Mouse (Mus musculus): ENCODE data around the gene C130026I21Rik.
"Not testable (repeated sequence)": the region's sequence is repeated elsewhere in the genome, so short reads cannot be mapped to it uniquely, and the experiment has no call there.

The C130026I21Rik gene

DNA sequence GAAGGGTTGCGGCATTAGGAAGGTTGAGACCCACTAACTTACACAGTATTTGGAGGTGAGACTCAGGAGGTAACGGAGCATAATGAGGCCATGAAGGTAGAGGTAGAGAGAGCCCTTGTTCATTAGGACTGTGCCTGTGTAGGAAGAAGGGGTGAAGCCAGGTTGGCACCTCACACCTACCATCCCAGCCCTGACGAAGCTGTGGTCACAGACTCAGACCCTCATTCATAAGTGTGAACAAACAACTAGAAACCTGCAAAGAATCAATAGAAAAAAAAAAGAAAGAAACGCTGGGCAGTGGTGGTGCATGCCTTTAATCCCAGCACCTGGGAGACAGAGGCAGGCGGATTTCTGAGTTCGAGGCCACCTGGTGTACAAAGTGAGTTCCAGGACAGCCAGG is 152.0 kb downstream of the C130026I21Rik start:
- DNase-seq: not testable (repeated sequence)

DNA sequence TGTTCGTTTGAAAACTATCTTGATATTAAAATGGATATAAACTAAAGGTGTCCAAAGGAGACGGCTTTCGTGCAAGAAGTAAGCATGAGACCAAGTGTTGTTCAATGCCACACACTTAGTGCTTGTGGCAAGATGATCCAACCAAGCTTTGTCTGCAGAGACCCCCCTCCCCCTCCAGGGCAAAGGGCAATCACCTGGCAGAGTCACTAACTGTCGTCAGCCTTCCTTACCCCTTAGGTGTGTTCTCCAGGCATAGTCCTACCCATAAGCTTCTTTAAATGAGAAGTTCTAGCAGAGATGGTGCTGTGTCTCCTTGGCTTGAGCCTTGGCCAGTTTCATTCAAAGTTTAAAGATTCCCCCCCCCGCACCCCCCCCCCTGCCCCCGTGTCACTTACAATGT is 152.8 kb downstream of the C130026I21Rik start:
- not testable (repeated sequence) for DNase-seq

DNA sequence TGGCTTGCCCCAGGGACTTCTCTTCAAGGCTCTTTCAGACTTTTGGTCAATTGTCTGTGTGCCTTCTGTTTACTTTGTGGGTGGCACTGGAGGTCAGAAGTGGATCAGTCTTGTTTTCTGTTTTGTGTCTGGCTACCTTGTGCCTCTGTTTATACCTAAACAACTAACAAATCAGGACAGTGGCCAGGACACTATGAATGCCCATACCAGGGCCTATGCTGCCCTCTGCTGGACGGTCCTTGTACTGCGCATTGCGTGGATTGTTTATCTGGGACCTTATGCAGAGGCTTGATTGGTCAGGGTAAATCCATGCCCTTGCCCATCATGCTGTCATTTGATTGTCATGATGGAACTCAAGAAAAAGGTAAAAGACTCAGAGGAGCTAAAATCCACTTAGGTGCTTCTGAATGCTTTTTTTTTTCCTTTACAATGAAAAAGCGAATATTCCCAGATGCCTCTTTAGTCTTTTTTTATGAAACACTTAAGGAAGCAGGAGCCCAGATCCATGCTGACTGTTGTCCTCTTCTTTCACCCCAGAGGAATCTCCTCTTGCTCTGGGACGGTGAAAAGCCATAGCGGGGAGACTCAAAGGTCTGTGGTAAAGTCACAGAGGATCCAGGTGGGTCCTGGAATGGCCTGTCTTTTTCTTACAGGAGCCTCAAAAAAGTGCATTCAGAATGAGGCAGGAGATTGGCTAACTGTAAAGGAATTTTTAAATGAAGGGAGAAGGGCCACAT is 155.5 kb downstream of the C130026I21Rik start:
- peak; percentile 42 for DNase-seq

DNA sequence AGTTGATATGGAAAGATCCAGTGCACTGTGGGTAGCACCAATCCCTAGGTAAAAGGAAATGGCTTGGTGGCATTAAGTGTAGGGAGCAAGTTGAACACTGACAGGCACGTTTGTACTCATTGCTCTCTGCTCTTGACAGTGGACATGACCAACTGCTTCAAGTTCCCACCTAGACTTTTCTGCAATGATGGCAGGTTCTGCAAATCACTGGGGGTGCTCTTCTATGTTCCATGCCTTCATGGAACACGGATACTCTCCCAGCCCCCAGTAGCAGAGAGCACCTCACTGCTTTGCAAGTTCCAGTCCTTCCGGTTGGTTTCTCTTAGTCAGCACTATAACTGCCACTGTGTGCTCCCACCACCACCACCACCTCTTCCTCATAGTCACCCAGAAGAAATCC is 156.3 kb downstream of the C130026I21Rik start:
- not testable (repeated sequence) for DNase-seq

DNA sequence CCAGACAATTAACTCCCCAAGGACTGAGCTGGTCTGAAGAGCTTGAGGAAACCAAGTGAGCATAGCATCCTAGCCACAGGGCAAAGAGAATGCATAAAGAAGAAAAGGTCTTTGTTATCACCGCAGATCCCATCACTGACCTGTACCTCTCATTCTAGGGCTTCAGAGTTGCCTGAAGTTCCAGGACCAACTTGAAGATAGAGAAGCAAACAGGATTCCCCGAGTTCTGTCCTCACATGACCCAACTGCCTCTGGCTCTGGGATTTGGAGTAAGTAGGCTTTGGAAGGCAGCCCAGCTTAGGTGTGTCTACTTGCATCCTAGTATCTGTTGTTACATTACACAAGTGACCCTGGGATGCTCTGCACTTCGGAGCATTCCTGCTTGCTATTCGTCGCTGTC is 157.5 kb downstream of the C130026I21Rik start:
- not testable (repeated sequence) for DNase-seq

DNA sequence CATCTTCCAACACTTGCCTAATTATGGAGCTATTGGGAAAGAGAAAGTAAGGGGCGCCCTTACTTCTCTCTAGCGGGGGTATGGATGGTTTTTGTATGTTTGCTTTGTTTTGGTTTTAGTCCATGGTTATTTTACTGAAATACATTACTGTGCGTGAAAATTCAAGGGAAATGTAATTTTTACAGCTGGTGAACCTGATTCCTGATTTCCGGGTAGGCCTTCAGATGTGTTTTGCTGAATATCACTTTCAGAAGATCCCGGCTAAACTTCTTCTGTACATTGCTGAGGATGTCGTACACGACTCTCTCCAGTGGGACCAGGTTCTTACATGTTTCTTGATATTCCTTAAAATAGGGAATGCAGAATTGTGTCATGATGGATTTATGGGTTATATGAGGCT is 158.1 kb downstream of the C130026I21Rik start:
- DNase-seq: not testable (repeated sequence)

DNA sequence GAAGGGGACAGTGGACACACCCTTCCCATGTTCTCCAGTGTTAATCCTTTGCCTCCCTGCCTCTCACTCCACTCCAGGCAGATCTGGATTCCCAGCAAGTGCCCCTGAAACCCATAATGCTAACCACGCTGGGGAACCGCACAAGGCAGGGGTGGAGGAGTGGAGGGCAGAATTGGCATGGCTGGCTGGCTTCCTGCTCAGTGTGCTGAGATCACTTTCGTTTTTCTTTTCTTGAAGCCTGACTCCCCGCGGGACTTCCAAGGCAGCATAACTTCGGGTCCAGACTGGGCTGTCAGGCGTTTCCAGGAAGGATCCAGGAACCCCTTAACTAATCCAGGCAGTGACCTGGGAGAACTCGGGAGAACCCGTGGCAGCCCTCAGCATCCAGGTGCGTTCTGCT is 158.8 kb downstream of the C130026I21Rik start:
- DNase-seq: not testable (repeated sequence)

DNA sequence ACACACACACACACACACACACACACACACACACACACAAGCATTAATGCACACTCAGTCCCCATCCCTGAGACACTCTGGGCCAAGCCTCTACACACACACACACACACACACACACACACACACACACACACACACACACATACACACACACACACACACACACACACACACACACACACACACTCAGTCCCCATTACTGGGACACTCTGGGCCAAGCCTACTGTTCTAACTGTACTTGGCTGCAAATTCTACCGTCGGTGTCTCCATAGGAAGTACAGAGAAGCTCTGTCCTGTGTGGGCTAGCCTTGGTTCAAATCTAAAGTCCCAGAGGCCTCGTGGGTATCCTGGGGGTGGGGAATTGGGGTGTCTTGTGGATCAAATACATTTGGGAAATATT is 159.5 kb downstream of the C130026I21Rik start:
- DNase-seq: not testable (repeated sequence)

DNA sequence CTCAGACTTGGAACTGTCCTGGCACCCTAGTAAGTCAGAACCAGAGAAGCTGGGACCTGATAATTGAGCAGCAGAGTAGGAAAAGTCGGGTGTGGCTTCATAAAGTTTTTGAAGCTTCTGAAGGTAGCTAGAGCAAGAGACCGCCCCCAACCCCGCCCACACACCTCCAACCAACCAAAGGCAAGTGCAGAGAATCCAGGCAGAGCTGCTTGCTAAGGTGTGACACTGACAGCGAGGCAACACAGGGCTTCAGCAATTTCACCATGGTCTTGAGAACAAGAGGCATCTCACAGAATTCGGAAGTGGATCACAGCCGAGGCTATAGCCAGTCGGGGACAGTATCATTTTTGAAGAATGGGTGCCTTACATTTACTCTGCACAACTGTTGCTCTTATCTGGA is 160.6 kb downstream of the C130026I21Rik start, which contains the start of gene A530032D15Rik:
Gene A530032D15Rik, minus strand, starts transcription at position 101 of the 400 bp plus-strand sequence.
- not testable (repeated sequence) for DNase-seq

DNA sequence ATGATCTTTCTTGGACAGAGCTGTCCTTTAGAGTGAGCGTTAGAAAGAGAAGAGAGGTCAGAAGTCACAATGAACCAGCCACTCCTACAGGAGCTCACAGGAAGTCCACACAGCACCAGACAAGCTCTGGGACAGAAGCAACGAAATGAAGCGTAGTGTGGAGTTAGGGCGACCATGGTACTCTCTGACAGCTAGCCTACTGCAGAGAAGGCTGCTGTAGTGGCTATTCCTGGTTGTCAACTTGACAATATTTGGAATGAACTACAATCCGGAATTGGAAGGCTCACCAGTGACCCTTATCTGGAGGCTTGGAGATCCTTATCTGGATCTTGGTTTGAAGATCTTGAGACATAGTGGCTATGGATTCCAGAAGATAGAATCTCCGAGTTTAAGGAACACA is 164.4 kb downstream of the C130026I21Rik start:
- not testable (repeated sequence) for DNase-seq

DNA sequence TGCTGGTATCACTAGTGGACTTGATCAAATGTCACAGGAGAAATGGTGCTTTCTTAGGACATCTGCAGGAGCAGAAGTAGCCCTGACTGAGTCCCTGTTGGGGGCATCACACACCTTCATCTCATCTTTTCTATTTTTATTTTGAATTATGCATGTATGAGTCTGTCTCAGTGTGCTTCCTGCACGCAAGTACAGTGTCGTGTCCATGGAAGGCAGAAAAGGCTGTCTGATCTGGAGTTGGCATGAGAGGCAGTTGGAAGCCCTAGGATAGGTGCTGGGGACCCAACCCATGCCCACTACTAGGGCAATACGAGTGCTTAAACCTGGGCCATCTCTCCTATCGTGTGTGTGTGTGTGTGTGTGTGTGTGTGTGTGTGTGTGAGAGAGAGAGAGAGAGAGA is 165.0 kb downstream of the C130026I21Rik start:
- DNase-seq: not testable (repeated sequence)

DNA sequence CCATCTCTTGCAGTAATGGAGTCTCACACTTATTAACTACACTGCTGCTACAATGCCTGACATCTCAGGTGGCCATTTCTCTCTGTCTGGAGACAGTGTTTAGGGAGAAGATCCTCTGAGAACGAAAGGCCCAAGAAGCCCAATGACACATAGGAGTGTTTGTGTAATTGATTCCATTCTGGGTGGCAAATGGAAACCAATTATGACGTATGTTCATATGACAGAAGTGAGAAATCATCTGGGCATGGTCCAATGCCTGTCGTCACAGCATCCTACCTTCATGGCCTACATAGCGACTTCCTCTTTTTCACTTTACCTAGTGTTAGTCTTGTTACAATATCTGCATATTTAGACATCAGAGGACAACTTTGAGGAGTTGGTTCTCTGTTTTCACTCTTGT is 168.6 kb downstream of the C130026I21Rik start:
- DNase-seq: not testable (repeated sequence)

DNA sequence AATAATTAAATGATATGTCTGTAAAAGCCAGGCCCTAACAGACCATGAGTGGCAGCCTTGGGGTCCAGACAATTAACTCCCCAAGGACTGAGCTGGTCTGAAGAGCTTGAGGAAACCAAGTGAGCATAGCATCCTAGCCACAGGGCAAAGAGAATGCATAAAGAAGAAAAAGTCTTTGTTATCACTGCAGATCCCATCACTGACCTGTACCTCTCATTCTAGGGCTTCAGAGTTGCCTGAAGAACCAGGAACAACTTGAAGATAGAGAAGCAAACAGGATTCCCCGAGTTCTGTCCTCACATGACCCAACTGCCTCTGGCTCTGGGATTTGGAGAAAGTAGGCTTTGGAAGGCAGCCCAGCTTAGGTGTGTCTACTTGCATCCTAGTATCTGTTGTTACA is 170.5 kb downstream of the C130026I21Rik start, which contains the start of gene Gm10553:
Gene Gm10553, plus strand, starts transcription at position 301 of the 400 bp plus-strand sequence.
- DNase-seq: not testable (repeated sequence)

DNA sequence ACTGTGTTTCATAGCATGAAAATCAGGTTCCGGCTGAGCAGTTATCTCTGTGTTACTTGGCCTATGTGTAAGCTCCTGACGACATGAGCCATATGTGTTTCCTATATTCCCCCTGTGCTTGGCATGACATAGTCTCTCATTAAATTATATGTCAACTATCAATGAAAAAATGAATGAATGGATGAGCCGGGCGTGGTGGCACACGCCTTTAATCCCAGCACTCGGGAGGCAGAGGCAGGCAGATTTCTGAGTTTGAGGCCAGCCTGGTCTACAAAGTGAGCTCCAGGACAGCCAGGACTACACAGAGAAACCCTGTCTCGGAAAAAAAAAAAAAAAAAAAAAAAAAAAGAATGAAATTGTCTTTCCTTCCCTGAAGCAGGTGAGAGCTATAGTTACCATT is 171.3 kb downstream of the C130026I21Rik start:
- not testable (repeated sequence) for DNase-seq

DNA sequence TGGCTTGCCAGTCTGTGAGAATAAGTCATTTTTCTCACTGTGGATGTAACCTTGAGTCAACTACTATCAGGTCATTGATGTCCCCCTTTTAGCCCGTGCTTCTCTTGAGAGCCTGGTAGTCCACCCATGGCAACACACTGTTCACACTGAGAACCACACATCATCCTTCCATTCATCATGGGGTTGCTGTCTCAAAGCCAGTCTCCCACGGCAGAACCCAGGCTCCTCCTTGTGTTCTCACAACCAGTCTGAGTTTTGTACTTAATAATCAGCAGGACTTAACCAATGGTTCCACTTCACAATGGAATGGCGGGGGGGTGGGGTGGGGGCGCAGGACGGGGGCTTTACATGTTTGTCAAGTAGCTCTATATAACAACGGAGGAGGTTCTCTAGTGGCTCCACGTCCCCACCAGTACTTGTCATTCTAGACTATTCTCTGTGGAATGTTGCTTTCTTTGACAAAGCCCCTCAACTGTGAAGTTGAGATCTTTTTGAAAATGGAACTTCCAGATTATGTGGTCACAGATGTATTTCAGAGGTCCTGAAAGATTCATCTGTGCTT is 177.3 kb downstream of the C130026I21Rik start:
- DNase-seq: not testable (repeated sequence)

DNA sequence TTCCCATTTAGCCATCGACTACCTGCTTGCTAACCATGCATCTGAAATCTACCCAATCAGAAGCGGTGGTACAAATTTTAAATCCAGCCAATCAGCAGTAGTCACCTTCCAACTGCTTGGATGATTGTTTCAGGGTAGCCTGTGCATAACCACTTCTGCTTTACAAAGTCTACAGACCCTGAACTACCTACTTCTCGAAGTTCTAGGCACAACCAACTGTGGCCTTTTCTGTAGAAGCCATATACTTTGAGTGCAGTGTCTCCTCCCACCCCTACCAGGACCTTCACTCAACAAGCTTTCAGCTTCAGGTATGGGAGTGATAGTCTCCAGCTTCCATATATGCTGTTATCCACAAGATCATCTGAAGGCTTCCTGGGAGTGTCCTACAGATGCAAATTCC is 178.2 kb downstream of the C130026I21Rik start:
- DNase-seq: not testable (repeated sequence)

DNA sequence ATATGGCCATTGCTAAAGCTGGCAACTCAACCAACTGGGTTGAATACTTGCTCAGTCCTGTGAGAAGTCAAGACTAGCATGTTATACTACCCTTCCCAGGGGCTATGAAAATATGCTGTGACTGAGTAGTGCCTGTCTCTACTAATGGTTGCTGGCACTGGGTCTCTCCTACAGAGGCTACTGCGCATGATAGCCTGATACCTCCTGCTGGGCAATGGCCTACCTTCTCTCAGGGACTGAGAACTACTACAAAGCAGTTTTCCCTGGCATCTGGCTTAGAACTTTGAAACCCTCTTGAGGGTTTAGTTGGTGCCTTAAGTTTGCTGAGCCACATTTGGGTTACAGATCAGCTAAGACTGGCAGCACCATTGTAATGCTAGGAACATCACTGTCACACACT is 184.2 kb downstream of the C130026I21Rik start:
- not testable (repeated sequence) for DNase-seq

DNA sequence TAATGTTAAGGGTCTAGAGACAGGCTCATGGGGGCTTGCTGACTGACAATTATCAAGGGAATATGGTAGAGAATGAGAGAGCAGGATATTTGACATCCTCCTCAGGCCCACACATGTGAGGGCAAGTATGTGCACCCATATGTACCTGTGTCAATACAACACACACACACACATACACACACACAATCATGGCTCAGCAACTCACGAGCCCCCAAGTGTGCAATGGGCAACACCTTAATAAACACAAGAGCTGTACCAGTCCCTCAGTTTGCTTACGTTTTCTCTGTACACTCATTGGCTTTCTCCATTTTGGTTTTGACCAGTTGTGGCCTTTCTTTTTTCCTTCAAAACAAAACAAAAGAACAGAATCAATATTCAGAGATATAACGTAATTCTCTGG is 185.6 kb downstream of the C130026I21Rik start:
- not testable (repeated sequence) for DNase-seq

DNA sequence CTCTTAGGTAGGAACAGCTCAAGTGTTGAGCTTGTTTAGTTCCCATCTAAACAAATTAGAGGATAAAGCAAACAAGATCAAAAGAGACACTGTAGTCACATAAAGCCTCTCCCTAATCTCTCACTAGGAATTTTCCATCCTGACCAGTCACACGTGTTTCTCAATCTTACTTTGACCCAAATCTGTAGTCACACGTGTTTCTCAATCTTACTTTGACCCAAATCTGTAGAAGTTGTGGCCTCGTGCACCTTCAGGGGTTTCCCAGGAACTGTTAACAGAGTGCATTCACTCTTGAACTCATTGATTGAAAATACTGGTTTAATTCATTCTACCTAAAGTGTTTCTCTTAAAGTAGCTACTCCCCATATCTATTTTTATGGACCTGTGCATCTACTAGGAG is 197.3 kb downstream of the C130026I21Rik start:
- DNase-seq: not testable (repeated sequence)

DNA sequence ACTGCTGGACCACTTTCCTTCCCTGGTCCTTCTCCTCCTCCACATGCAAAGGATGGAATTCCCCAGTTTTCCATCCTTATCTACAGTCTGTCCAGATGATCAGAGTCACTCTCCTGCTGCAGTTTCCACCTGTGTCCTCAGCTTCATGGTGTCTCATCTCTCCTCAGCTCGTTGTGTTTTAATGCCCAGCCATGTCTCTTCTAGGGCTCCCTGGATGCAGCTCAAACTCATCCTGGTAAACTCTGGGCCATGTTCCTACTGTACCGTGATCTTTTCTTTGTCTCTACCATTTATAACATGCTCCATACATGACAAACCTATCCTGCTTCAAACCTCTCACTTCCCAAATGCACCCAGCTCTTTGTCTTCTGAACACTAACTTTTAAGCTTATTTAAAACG is 198.7 kb downstream of the C130026I21Rik start:
- DNase-seq: not testable (repeated sequence)

DNA sequence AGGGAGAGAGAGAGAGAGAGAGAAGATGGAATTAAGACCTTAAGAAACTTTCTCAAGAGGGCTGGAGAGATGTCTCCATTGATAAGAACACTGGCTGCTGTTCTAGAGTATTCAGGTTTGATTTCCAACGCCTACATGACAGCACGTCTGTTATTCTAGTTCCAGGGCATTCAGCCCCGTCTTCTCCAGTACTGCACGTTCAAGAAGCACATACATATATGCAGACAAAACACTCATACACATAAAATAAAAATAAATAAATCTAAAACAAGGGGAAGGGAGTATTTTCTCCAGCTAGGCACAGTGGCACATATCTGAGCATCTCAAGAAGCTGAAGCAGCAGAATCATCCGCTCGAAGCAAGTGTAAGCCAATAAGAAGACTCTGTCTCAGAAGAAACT is 234.6 kb downstream of the C130026I21Rik start:
- DNase-seq: not testable (repeated sequence)

DNA sequence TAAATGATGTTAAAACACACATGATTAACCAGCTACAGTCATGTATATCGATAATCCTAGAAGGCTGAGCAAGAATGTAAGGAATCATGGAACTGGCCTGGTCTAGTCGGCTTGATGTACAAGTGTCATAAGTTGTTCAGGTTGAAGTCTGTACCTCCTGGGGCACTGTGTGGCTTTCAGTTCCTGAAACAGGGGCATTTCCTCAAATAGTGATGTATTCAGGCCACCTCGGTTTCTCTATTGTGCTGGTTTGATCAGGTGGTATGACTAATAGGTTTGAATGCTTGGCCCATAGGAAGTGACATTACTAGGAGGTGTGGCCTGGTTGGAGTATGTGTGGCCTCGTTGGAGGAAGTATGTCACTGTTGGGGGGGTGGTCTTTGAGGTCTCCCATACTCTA is 236.0 kb downstream of the C130026I21Rik start:
- DNase-seq: not testable (repeated sequence)

DNA sequence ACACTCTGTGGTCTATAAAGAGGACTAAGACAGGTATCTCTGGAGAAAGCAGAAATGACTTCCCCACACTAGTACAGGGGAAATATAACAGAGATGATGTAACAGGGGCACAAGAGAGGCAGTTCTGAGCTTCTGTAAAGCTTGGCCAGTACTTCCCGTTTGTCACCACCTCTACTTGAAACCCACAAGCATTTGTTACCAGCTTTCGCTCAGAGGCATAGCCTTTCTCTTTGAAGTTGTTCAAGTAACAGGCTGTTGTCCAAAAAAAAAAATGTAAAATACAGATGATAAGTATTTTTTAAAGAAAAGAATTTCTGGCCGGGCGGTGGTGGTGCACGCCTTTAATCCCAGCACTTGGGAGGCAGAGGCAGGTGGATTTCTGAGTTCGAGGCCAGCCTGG is 236.8 kb downstream of the C130026I21Rik start:
- DNase-seq: not testable (repeated sequence)

DNA sequence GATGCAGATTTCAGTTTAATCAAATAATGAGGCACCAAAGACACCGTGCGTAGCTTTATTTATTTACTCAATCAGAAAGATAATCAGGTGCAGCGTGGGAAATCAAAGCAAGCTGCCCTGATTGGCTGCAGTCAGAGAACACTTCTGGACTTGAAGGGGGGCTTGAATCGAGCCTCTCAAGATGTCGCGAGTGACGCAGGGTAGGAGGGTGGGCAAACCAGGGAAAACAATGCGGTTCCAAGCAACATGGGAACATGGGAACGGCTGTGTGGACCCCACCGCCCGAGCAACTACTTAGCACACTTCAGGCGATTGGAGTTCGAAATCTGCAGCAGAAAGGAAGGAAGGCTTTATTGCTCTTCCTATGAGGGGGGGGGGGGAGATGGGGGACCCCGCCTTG is 240.2 kb downstream of the C130026I21Rik start:
- not testable (repeated sequence) for DNase-seq
